Mouse (Mus musculus): ENCODE data around the gene Ptgdr2.

Ptgdr2 gene

GRCm38 (mm10) chr19:10975187-10975586, 38.2 kb downstream of the Ptgdr2 start:
- DNase-seq (ENCODE audit: low spot score in 2 of 2), result no peak

GRCm38 (mm10) chr19:10976318-10976717, 39.4 kb downstream of the Ptgdr2 start:
- no peak for DNase-seq (ENCODE audit: low spot score in 2 of 2)

- DNase-seq (ENCODE audit: low spot score in 2 of 2), result peak; percentile 63 to 76
These were observed 42.5 kb downstream of the Ptgdr2 start for GRCm38 (mm10) chr19:10979184-10980168.

- DNase-seq (ENCODE audit: low spot score in 2 of 2), result no peak
These were observed 43.2 kb downstream of the Ptgdr2 start for GRCm38 (mm10) chr19:10980210-10980609.

- peak in 1 of 2 experiments; percentile 29 for DNase-seq (ENCODE audit: low spot score in 2 of 2)
These were observed 46.2 kb downstream of the Ptgdr2 start for GRCm38 (mm10) chr19:10983146-10983545.

- no peak for DNase-seq (ENCODE audit: low spot score in 2 of 2)
These were observed 47.6 kb downstream of the Ptgdr2 start for GRCm38 (mm10) chr19:10984551-10984950.

- no peak for DNase-seq (ENCODE audit: low spot score in 2 of 2)
These were observed 48.9 kb downstream of the Ptgdr2 start for GRCm38 (mm10) chr19:10985889-10986288.

- no peak for DNase-seq (ENCODE audit: low spot score in 2 of 2)
These were observed 51.6 kb downstream of the Ptgdr2 start for GRCm38 (mm10) chr19:10988563-10988962.

- no peak for DNase-seq (ENCODE audit: low spot score in 2 of 2)
These were observed 53.8 kb downstream of the Ptgdr2 start for GRCm38 (mm10) chr19:10990751-10991150.

- no peak for DNase-seq (ENCODE audit: low spot score in 2 of 2)
These were observed 55.0 kb downstream of the Ptgdr2 start for GRCm38 (mm10) chr19:10991911-10992310.
